Mouse (Mus musculus): ENCODE results near the gene Emx1.

DNA sequence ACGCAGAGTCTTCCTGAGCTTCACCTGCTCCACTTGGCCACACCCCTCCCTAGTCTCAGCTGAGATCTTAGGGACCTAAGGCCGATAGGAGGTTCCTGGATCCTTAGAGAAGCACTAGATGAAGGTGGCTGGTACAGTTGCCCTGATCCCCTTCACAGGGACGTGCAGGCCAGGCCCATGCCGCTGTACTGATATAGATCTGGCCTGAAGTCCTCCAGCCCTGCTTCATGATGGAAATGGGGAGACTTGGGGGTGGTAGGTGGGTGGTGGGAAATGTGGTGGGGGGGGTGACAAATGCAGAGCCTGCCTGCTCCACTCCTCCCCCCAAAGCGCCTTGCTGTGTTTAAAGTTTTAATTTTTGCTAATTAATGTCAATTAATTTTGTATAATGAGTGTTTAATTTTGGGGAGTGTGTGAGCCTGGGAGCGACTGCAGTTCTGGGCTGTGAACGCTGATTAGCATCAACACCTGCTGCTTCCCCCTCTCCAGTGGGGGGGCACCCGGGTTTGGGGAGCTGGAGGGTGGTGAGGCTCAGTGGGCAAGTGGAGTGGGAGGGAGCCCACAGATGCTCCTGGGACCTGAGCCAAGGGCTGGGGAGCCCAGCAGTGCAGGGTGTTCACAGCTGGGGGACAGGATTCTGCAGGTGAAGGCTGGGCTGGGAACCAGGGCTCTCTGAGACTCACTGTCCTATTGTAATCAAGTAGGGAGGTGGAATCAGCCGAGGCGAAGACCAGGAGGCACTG is 50.5 kb downstream of the Emx1 start:
- TF ChIP-seq POLR2A (IDR thresholded peaks at IDR 0.05; ENCODE audit: insufficient read depth, low read depth, low read length) (no peak), EP300 (IDR thresholded peaks at IDR 0.05; ENCODE audit: insufficient read depth, low read depth, low read length) (no peak)

Measured in heart, adult 2 months (tissue).